Mouse (Mus musculus): Measurements from ENCODE around the gene Tha1. TPM values are rescaled to one million over a fixed set of nuclear protein-coding genes. Genes with fewer than 3 reads are reported as not detected.
"Not testable (repeated sequence)": the region's sequence is repeated elsewhere in the genome, so short reads cannot be mapped to it uniquely, and the experiment has no call there.

Tha1 gene
- polyA plus RNA-seq, 1 experiment from 2014 or later = 2.7 TPM

GRCm38 (mm10) chr11:117839021-117839420 is 34.3 kb downstream of the Tha1 start:
- no peak for DNase-seq (ENCODE audit: low spot score)
- H3K9me3 ChIP-seq (ENCODE audit: control insufficient read depth, low read length) = no peaks in the 10 kb centered on the region
- ATAC-seq (ENCODE audit: insufficient read depth, low FRiP score, low TSS enrichment) = no peak
- no peak overlapping the region for H3K27ac ChIP-seq (ENCODE audit: low read depth, low read length)
- H3K36me3 ChIP-seq (ENCODE audit: control insufficient read depth, insufficient read depth, low read length) = no peaks in the 10 kb centered on the region
- WGBS = 83% methylated on average over 1 of the region's 1 CpGs
- H3K9ac ChIP-seq (ENCODE audit: low read length) = no peak overlapping the region
- H3K4me2 ChIP-seq (ENCODE audit: low read depth) = no peak overlapping the region
- H3K4me1 ChIP-seq (ENCODE audit: control insufficient read depth, insufficient read depth, low read length) = no peaks in the 10 kb centered on the region
- H3K27me3 ChIP-seq (ENCODE audit: control insufficient read depth, insufficient read depth, low read length) = no peaks in the 10 kb centered on the region
- no peak overlapping the region for H3K4me3 ChIP-seq (ENCODE audit: low read depth, low read length)

- no peak overlapping the region for H3K27ac ChIP-seq (ENCODE audit: low read depth, low read length)
- 75% methylated on average over 2 of the region's 2 CpGs for WGBS
- no peaks in the 10 kb centered on the region for H3K9me3 ChIP-seq (ENCODE audit: control insufficient read depth, low read length)
- no peak for ATAC-seq (ENCODE audit: insufficient read depth, low FRiP score, low TSS enrichment)
- no peak overlapping the region for H3K4me3 ChIP-seq (ENCODE audit: low read depth, low read length)
- no peak for DNase-seq (ENCODE audit: low spot score)
- H3K9ac ChIP-seq (ENCODE audit: low read length) = no peak overlapping the region
- no peaks in the 10 kb centered on the region for H3K27me3 ChIP-seq (ENCODE audit: control insufficient read depth, insufficient read depth, low read length)
- no peak overlapping the region for H3K4me2 ChIP-seq (ENCODE audit: low read depth)
- H3K4me1 ChIP-seq (ENCODE audit: control insufficient read depth, insufficient read depth, low read length) = no peaks in the 10 kb centered on the region
- H3K36me3 ChIP-seq (ENCODE audit: control insufficient read depth, insufficient read depth, low read length) = no peaks in the 10 kb centered on the region
These were observed 34.7 kb downstream of the Tha1 start for GRCm38 (mm10) chr11:117838572-117838971.

GRCm38 (mm10) chr11:117836306-117836705 is 37.0 kb downstream of the Tha1 start:
- Histone ChIP-seq H3K27ac (ENCODE audit: low read depth, low read length) (no peak overlapping the region), H3K4me2 (ENCODE audit: low read depth) (no peak overlapping the region), H3K9ac (ENCODE audit: low read length) (no peak overlapping the region), H3K36me3 (ENCODE audit: control insufficient read depth, insufficient read depth, low read length) (no peaks in the 10 kb centered on the region), H3K4me1 (ENCODE audit: control insufficient read depth, insufficient read depth, low read length) (peaks cover 6% of the 10 kb centered on the region; the same call in 1 of the 2 replicates), H3K4me3 (ENCODE audit: low read depth, low read length) (no peak overlapping the region), H3K9me3 (ENCODE audit: control insufficient read depth, low read length) (no peaks in the 10 kb centered on the region), H3K27me3 (ENCODE audit: control insufficient read depth, insufficient read depth, low read length) (no peaks in the 10 kb centered on the region)
- peak; percentile 30 for DNase-seq (ENCODE audit: low spot score)
- ATAC-seq (ENCODE audit: insufficient read depth, low FRiP score, low TSS enrichment) = no peak
- 24% methylated on average over 13 of the region's 13 CpGs for WGBS

- no peak overlapping the region for H3K9ac ChIP-seq (ENCODE audit: low read length)
- H3K9me3 ChIP-seq (ENCODE audit: control insufficient read depth, low read length) = no peaks in the 10 kb centered on the region
- H3K27ac ChIP-seq (ENCODE audit: low read depth, low read length) = no peak overlapping the region
- no peaks in the 10 kb centered on the region for H3K36me3 ChIP-seq (ENCODE audit: control insufficient read depth, insufficient read depth, low read length)
- H3K4me2 ChIP-seq (ENCODE audit: low read depth) = no peak overlapping the region
- ATAC-seq (ENCODE audit: insufficient read depth, low FRiP score, low TSS enrichment) (no peak), DNase-seq (ENCODE audit: low spot score) (no peak)
- no peaks in the 10 kb centered on the region for H3K27me3 ChIP-seq (ENCODE audit: control insufficient read depth, insufficient read depth, low read length)
- 95% methylated on average over 8 of the region's 8 CpGs for WGBS
- H3K4me1 ChIP-seq (ENCODE audit: control insufficient read depth, insufficient read depth, low read length) = peaks cover 6% of the 10 kb centered on the region; the same call in 1 of the 2 replicates
- no peak overlapping the region for H3K4me3 ChIP-seq (ENCODE audit: low read depth, low read length)
These were observed 39.2 kb downstream of the Tha1 start for GRCm38 (mm10) chr11:117834086-117834485.

GRCm38 (mm10) chr11:117833509-117833908 is 39.8 kb downstream of the Tha1 start:
- not testable (repeated sequence) for H3K27ac ChIP-seq (ENCODE audit: low read depth, low read length); ATAC-seq (ENCODE audit: insufficient read depth, low FRiP score, low TSS enrichment); H3K27me3 ChIP-seq (ENCODE audit: control insufficient read depth, insufficient read depth, low read length); H3K9ac ChIP-seq (ENCODE audit: low read length); DNase-seq (ENCODE audit: low spot score); H3K36me3 ChIP-seq (ENCODE audit: control insufficient read depth, insufficient read depth, low read length); H3K4me1 ChIP-seq (ENCODE audit: control insufficient read depth, insufficient read depth, low read length); H3K4me3 ChIP-seq (ENCODE audit: low read depth, low read length); H3K4me2 ChIP-seq (ENCODE audit: low read depth); H3K9me3 ChIP-seq (ENCODE audit: control insufficient read depth, low read length)
- WGBS = 90% methylated on average over 4 of the region's 6 CpGs

GRCm38 (mm10) chr11:117832086-117832969 is 41.0 kb downstream of the Tha1 start:
- ATAC-seq (ENCODE audit: insufficient read depth, low FRiP score, low TSS enrichment) = peak; percentile 63
- Histone ChIP-seq H3K4me2 (ENCODE audit: low read depth) (peak overlapping the region; percentile 55), H3K36me3 (ENCODE audit: control insufficient read depth, insufficient read depth, low read length) (no peaks in the 10 kb centered on the region), H3K4me3 (ENCODE audit: low read depth, low read length) (peak overlapping the region; percentile 31), H3K9ac (ENCODE audit: low read length) (peak overlapping the region; percentile 32; the same call in 1 of the 2 replicates), H3K27ac (ENCODE audit: low read depth, low read length) (no peak overlapping the region), H3K9me3 (ENCODE audit: control insufficient read depth, low read length) (no peaks in the 10 kb centered on the region), H3K27me3 (ENCODE audit: control insufficient read depth, insufficient read depth, low read length) (no peaks in the 10 kb centered on the region), H3K4me1 (ENCODE audit: control insufficient read depth, insufficient read depth, low read length) (peaks cover 6% of the 10 kb centered on the region; the same call in 1 of the 2 replicates)
- WGBS = 15% methylated on average over 28 of the region's 28 CpGs
- DNase-seq (ENCODE audit: low spot score) = peak; percentile 85

GRCm38 (mm10) chr11:117830401-117830800 is 42.9 kb downstream of the Tha1 start:
- Histone ChIP-seq H3K4me3 (ENCODE audit: low read depth, low read length) (no peak overlapping the region), H3K36me3 (ENCODE audit: control insufficient read depth, insufficient read depth, low read length) (no peaks in the 10 kb centered on the region), H3K9me3 (ENCODE audit: control insufficient read depth, low read length) (no peaks in the 10 kb centered on the region), H3K9ac (ENCODE audit: low read length) (peak overlapping the region; percentile 7; the same call in 1 of the 2 replicates), H3K27ac (ENCODE audit: low read depth, low read length) (no peak overlapping the region), H3K4me1 (ENCODE audit: control insufficient read depth, insufficient read depth, low read length) (peaks cover 14% of the 10 kb centered on the region), H3K4me2 (ENCODE audit: low read depth) (no peak overlapping the region), H3K27me3 (ENCODE audit: control insufficient read depth, insufficient read depth, low read length) (no peaks in the 10 kb centered on the region)
- DNase-seq (ENCODE audit: low spot score) = no peak
- no peak for ATAC-seq (ENCODE audit: insufficient read depth, low FRiP score, low TSS enrichment)
- 93% methylated on average over 9 of the region's 9 CpGs for WGBS

- H3K4me2 ChIP-seq (ENCODE audit: low read depth) = no peak overlapping the region
- ATAC-seq (ENCODE audit: insufficient read depth, low FRiP score, low TSS enrichment) (no peak), DNase-seq (ENCODE audit: low spot score) (no peak)
- no peak overlapping the region for H3K4me3 ChIP-seq (ENCODE audit: low read depth, low read length)
- H3K4me1 ChIP-seq (ENCODE audit: control insufficient read depth, insufficient read depth, low read length) = peaks cover 20% of the 10 kb centered on the region
- no peak overlapping the region for H3K9ac ChIP-seq (ENCODE audit: low read length)
- no peaks in the 10 kb centered on the region for H3K27me3 ChIP-seq (ENCODE audit: control insufficient read depth, insufficient read depth, low read length)
- no peaks in the 10 kb centered on the region for H3K9me3 ChIP-seq (ENCODE audit: control insufficient read depth, low read length)
- H3K27ac ChIP-seq (ENCODE audit: low read depth, low read length) = no peak overlapping the region
- WGBS = 86% methylated on average over 2 of the region's 2 CpGs
- no peaks in the 10 kb centered on the region for H3K36me3 ChIP-seq (ENCODE audit: control insufficient read depth, insufficient read depth, low read length)
These were observed 43.5 kb downstream of the Tha1 start for GRCm38 (mm10) chr11:117829671-117830215.
